Mouse (Mus musculus) kidney, postnatal 25 days (tissue): ENCODE data around the gene Kdelc1.

Experiments used
- DNase-seq, 2 experiments: peaks; one replicate each; pipeline ENCODE4 v3.0.0; 2021; ENCODE audit warnings: mixed read lengths in 2 of 2

Kdelc1 gene

DNA sequence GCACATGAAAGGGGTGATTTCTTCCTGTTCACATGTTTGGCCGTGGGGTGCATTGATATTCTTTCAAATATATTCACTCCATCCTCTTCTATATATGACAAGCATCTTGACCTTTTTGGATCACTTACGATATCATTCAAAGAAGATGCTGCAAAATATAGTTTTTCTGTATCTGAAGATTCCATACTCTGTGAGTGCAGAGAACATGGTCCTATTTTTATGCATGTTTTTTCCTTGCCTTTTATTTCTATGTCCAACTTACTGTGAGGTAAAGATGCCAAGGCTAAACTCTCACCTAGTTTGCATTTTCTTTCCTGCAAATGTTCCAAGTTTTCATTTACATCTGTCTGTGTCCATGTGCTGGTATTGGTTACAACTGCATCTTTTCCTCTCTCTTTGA is 56.8 kb downstream of the Kdelc1 start, which contains the start of gene Gm8251:
Gene Gm8251 (minus strand): TSS at position 101 of the 400 bp plus-strand sequence.
- no peak for DNase-seq

DNA sequence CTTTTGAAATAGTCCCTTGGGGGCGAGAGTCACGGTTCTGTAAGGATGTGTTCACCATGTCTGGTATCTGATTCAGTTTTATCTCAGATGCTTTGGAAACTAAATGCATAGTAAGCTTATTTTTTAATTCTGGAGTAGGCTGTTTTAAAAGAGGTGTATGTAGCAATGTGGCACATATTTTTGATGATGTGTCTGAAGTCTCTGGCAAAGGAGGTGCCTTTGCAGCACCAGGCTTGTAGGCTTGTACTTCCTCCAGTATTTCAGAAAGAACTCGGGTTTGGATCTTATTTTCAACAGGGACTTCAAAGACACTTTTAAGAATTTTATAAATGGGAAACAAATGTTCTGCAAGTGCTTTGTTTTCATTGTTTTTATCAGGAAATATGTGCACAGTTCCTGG is 60.8 kb downstream of the Kdelc1 start:
- no peak for DNase-seq
